ENCODE assay signal across 8 mouse cellular contexts in genomic region chr10:44148337-44149317, GRCm38 (mm10). TPM values are rescaled to one million over a fixed set of nuclear protein-coding genes. Genes with fewer than 3 reads are reported as not detected.
DNase-seq lines count a peak whose midpoint lies in the region; ATAC-seq and TF ChIP-seq lines count a peak whose summit lies in the region.

Gene Crybg1, minus strand, starts transcription at chr10:44148853.

- no peak for ATAC-seq in G1E (ENCODE audit: extremely low read depth, insufficient number of reproducible peaks, low FRiP score, poor library complexity, severe bottlenecking)
- ATAC-seq in hematopoietic stem cell, adult 5-6 weeks (replicated peaks in 1 of 2; ENCODE audit: insufficient read depth in 1 of 2, low FRiP score in 2 of 2, low TSS enrichment in 1 of 2, low read depth in 1 of 2, poor library complexity in 2 of 2, severe bottlenecking in 2 of 2), result peak; percentile 62 to 73
- peak; percentile 87 for ATAC-seq in megakaryocyte, adult 5-6 weeks (ENCODE audit: poor library complexity, severe bottlenecking)

- no peak within 1 kb of the TSS for H3K4me3 ChIP-seq in G1E (ENCODE audit: low read depth, low read length)

- no peaks in the 10 kb centered on the region for H3K9me3 ChIP-seq in G1E (replicated peaks)

- no peaks in the 10 kb centered on the region for H3K4me1 ChIP-seq in G1E (ENCODE audit: insufficient read depth, low read depth, low read length)

- DNase-seq in G1E (ENCODE audit: low spot score), result peak; percentile 3
- DNase-seq in brain, embryonic 14.5 days (ENCODE audit: low read depth), result peak; percentile 31
- DNase-seq in fibroblast of lung, adult 2 months (ENCODE audit: low read depth), result peak; percentile 40
- peak; percentile 19 to 22 for DNase-seq in layer of hippocampus, postnatal 14 days (ENCODE audit: low spot score in 2 of 2)
- DNase-seq in right cerebral cortex, postnatal 14 days, result peak; percentile 43
- DNase-seq in urinary bladder, postnatal 25 days (ENCODE audit: low spot score), result peak; percentile 91

- no peak for TF ChIP-seq POLR2A in brain, embryonic 14.5 days (IDR thresholded peaks at IDR 0.05; ENCODE audit: borderline replicate concordance, extremely low read depth, insufficient read depth, insufficient read length, poor library complexity, severe bottlenecking)

- 0 out of 2 replicates have a peak, but pooled peaks have one; percentile 13 for TF ChIP-seq CTCF in G1E (IDR thresholded peaks at IDR 0.05; ENCODE audit: low read depth, low read length)
- peak; percentile 65 for TF ChIP-seq CTCF in brain, embryonic 14.5 days (IDR thresholded peaks at IDR 0.05; ENCODE audit: borderline replicate concordance, extremely low read depth, insufficient read depth, insufficient read length)

- H3K36me3 ChIP-seq in G1E (replicated peaks), result no peaks in the 10 kb centered on the region

- no peaks in the 10 kb centered on the region for H3K27me3 ChIP-seq in G1E (ENCODE audit: insufficient read depth, low read length)

RNA-seq across cellular contexts. Expression of gene Crybg1, which starts in this region (rescaled TPM):
- total RNA-seq in G1E (2014; fragmentation: Nextera tagmentation) (16.2 and 20.2 TPM in 2 replicates), G1E (2017) (13.4 and 13.9 TPM in 2 replicates)
- 4.5 and 4.7 TPM in 2 replicates for polyA plus RNA-seq in G1E (2012)
- 0.25 and 0.36 TPM in 2 replicates for polyA plus RNA-seq in brain, embryonic 14.5 days (2012; rRNA removed)
- 3.6 and 7.6 TPM in 2 replicates for total RNA-seq in hematopoietic stem cell, adult 5-6 weeks (2017)
- total RNA-seq in layer of hippocampus, postnatal 14 days (2021), result under 1 TPM; 0.65 to 0.72 TPM
- 16.8 and 17.6 TPM in 2 replicates for total RNA-seq in megakaryocyte, adult 5-6 weeks (2015)
- 20.8 and 21.5 TPM in 2 replicates for total RNA-seq in megakaryocyte, adult 5-6 weeks (2017)

Comparison
In these comparisons a context has a peak if more than half of its experiments do, and no peak if none do; other contexts are left out.
1. Peak in DNase-seq in brain, embryonic 14.5 days; RNA of the gene not detected or under 1 TPM.
2. Peak in DNase-seq in layer of hippocampus, postnatal 14 days; RNA of the gene not detected or under 1 TPM.
3. DNase-seq: peak in every context shown above with its lines; median percentile 91 in urinary bladder, postnatal 25 days; 43 in right cerebral cortex, postnatal 14 days; 40 in fibroblast of lung, adult 2 months; 31 in brain, embryonic 14.5 days; 20 in layer of hippocampus, postnatal 14 days; 3 in G1E.